Mouse (Mus musculus): ENCODE results near the gene Gm28171. TPM values are rescaled to one million over a fixed set of nuclear protein-coding genes. Genes with fewer than 3 reads are reported as not detected.
"Not testable (repeated sequence)": the region's sequence is repeated elsewhere in the genome, so short reads cannot be mapped to it uniquely, and the experiment has no call there.

The Gm28171 gene
- not detected in 2 replicates for polyA plus RNA-seq (2012; rRNA removed)

- not testable (repeated sequence) for H3K27ac ChIP-seq (ENCODE audit: insufficient read depth, low read length); H3K27me3 ChIP-seq (ENCODE audit: control insufficient read depth, insufficient read depth, low read length); H3K4me1 ChIP-seq (ENCODE audit: control insufficient read depth, insufficient read depth, low read length); H3K4me3 ChIP-seq (replicated peaks; ENCODE audit: insufficient read depth, low read depth, low read length); DNase-seq
- 0% methylated on average over 1 of the region's 1 CpGs for WGBS
These were observed at the start of gene Gm28171 for GRCm38 (mm10) chrY:5793095-5793494. Gene Gm28171, plus strand, starts transcription at chrY:5793395.

Other genes with a start within 250 kb of the Gm28171 start
- not detected in 2 replicates for gene Gm21854, start 136.4 kb upstream of the Gm28171 start, polyA plus RNA-seq (2012; rRNA removed)
- not detected in 2 replicates for gene Gm20914, start 67.4 kb upstream of the Gm28171 start, polyA plus RNA-seq (2012; rRNA removed)
- not detected in 2 replicates for gene Gm21778, start 149.1 kb downstream of the Gm28171 start, polyA plus RNA-seq (2012; rRNA removed)